Mouse (Mus musculus): ENCODE results near the gene Atf5. TPM values are rescaled to one million over a fixed set of nuclear protein-coding genes. Genes with fewer than 3 reads are reported as not detected.

Atf5 gene
- polyA plus RNA-seq (2015; fragmentation: Nextera tagmentation; extraction: Ambion mirVana): 3.4 and 3.7 TPM in 2 replicates

GRCm38 (mm10) chr7:44816470-44817021, at the start of gene Atf5:
Atf5 (minus strand) TSS chr7:44816658.
- under 1% methylated on average over 51 of the region's 57 CpGs for WGBS
- H3K4me1 ChIP-seq (replicated peaks; ENCODE audit: control insufficient read depth, insufficient read depth, low read length): peaks cover 42% of the 10 kb centered on the region
- peak within 1 kb of the TSS; percentile 91 for H3K9ac ChIP-seq (replicated peaks; ENCODE audit: low read depth, low read length)
- peak within 1 kb of the TSS; percentile 89 for H3K27ac ChIP-seq (ENCODE audit: low read length)
- H3K9me3 ChIP-seq (ENCODE audit: control insufficient read depth, low read length): no peaks in the 10 kb centered on the region
- peak within 1 kb of the TSS; percentile 80 for H3K4me2 ChIP-seq (ENCODE audit: low read length)
- no peaks in the 10 kb centered on the region for H3K36me3 ChIP-seq (ENCODE audit: control insufficient read depth, insufficient read depth)
- peak; percentile 31 for ATAC-seq
- no peaks in the 10 kb centered on the region for H3K27me3 ChIP-seq (replicated peaks; ENCODE audit: control insufficient read depth, insufficient read depth, low read length)
- H3K4me3 ChIP-seq (replicated peaks; ENCODE audit: low read length): peak within 1 kb of the TSS; percentile 88

- ATAC-seq: no peak
- Histone ChIP-seq H3K9me3 (ENCODE audit: control insufficient read depth, low read length) (no peaks in the 10 kb centered on the region), H3K27me3 (replicated peaks; ENCODE audit: control insufficient read depth, insufficient read depth, low read length) (no peaks in the 10 kb centered on the region), H3K27ac (ENCODE audit: low read length) (no peak overlapping the region), H3K4me2 (ENCODE audit: low read length) (no peak overlapping the region), H3K9ac (replicated peaks; ENCODE audit: low read depth, low read length) (no peak overlapping the region), H3K36me3 (ENCODE audit: control insufficient read depth, insufficient read depth) (peaks cover 28% of the 10 kb centered on the region), H3K4me1 (replicated peaks; ENCODE audit: control insufficient read depth, insufficient read depth, low read length) (peaks cover 44% of the 10 kb centered on the region), H3K4me3 (replicated peaks; ENCODE audit: low read length) (no peak overlapping the region)
- 80% methylated on average over 24 of the region's 24 CpGs for WGBS
Observed at GRCm38 (mm10) chr7:44864595-44865542, 48.4 kb upstream of the Atf5 start.

- no peaks in the 10 kb centered on the region for H3K27me3 ChIP-seq (replicated peaks; ENCODE audit: control insufficient read depth, insufficient read depth, low read length)
- ATAC-seq: no peak
- no peak overlapping the region for H3K9ac ChIP-seq (replicated peaks; ENCODE audit: low read depth, low read length)
- no peaks in the 10 kb centered on the region for H3K9me3 ChIP-seq (ENCODE audit: control insufficient read depth, low read length)
- H3K4me2 ChIP-seq (ENCODE audit: low read length): no peak overlapping the region
- no peak overlapping the region for H3K4me3 ChIP-seq (replicated peaks; ENCODE audit: low read length)
- WGBS: 82% methylated on average over 11 of the region's 11 CpGs
- H3K4me1 ChIP-seq (replicated peaks; ENCODE audit: control insufficient read depth, insufficient read depth, low read length): peaks cover 44% of the 10 kb centered on the region
- no peak overlapping the region for H3K27ac ChIP-seq (ENCODE audit: low read length)
- peaks cover 28% of the 10 kb centered on the region for H3K36me3 ChIP-seq (ENCODE audit: control insufficient read depth, insufficient read depth)
Observed at GRCm38 (mm10) chr7:44863982-44864494, 47.6 kb upstream of the Atf5 start.

- H3K4me3 ChIP-seq (replicated peaks; ENCODE audit: low read length): no peak overlapping the region
- H3K9ac ChIP-seq (replicated peaks; ENCODE audit: low read depth, low read length): no peak overlapping the region
- no peak overlapping the region for H3K27ac ChIP-seq (ENCODE audit: low read length)
- 90% methylated on average over 14 of the region's 14 CpGs for WGBS
- no peak for ATAC-seq
- no peak overlapping the region for H3K4me2 ChIP-seq (ENCODE audit: low read length)
- peaks cover 48% of the 10 kb centered on the region for H3K4me1 ChIP-seq (replicated peaks; ENCODE audit: control insufficient read depth, insufficient read depth, low read length)
- no peaks in the 10 kb centered on the region for H3K9me3 ChIP-seq (ENCODE audit: control insufficient read depth, low read length)
- peaks cover 28% of the 10 kb centered on the region for H3K36me3 ChIP-seq (ENCODE audit: control insufficient read depth, insufficient read depth)
- H3K27me3 ChIP-seq (replicated peaks; ENCODE audit: control insufficient read depth, insufficient read depth, low read length): no peaks in the 10 kb centered on the region
Observed at GRCm38 (mm10) chr7:44863210-44863609, 46.8 kb upstream of the Atf5 start.

- peaks cover 48% of the 10 kb centered on the region for H3K4me1 ChIP-seq (replicated peaks; ENCODE audit: control insufficient read depth, insufficient read depth, low read length)
- H3K9me3 ChIP-seq (ENCODE audit: control insufficient read depth, low read length): no peaks in the 10 kb centered on the region
- peaks cover 28% of the 10 kb centered on the region for H3K36me3 ChIP-seq (ENCODE audit: control insufficient read depth, insufficient read depth)
- no peak overlapping the region for H3K4me3 ChIP-seq (replicated peaks; ENCODE audit: low read length)
- no peak for ATAC-seq
- no peaks in the 10 kb centered on the region for H3K27me3 ChIP-seq (replicated peaks; ENCODE audit: control insufficient read depth, insufficient read depth, low read length)
- no peak overlapping the region for H3K9ac ChIP-seq (replicated peaks; ENCODE audit: low read depth, low read length)
- H3K27ac ChIP-seq (ENCODE audit: low read length): no peak overlapping the region
- WGBS: 78% methylated on average over 8 of the region's 8 CpGs
- H3K4me2 ChIP-seq (ENCODE audit: low read length): no peak overlapping the region
Observed at GRCm38 (mm10) chr7:44862434-44862833, 46.0 kb upstream of the Atf5 start.

- H3K27ac ChIP-seq (ENCODE audit: low read length): no peak overlapping the region
- no peaks in the 10 kb centered on the region for H3K9me3 ChIP-seq (ENCODE audit: control insufficient read depth, low read length)
- WGBS: 75% methylated on average over 14 of the region's 14 CpGs
- no peaks in the 10 kb centered on the region for H3K27me3 ChIP-seq (replicated peaks; ENCODE audit: control insufficient read depth, insufficient read depth, low read length)
- no peak for ATAC-seq
- no peak overlapping the region for H3K4me2 ChIP-seq (ENCODE audit: low read length)
- no peak overlapping the region for H3K9ac ChIP-seq (replicated peaks; ENCODE audit: low read depth, low read length)
- H3K4me3 ChIP-seq (replicated peaks; ENCODE audit: low read length): no peak overlapping the region
- H3K36me3 ChIP-seq (ENCODE audit: control insufficient read depth, insufficient read depth): peaks cover 28% of the 10 kb centered on the region
- peaks cover 41% of the 10 kb centered on the region for H3K4me1 ChIP-seq (replicated peaks; ENCODE audit: control insufficient read depth, insufficient read depth, low read length)
Observed at GRCm38 (mm10) chr7:44861429-44861816, 45.0 kb upstream of the Atf5 start.

- no peak overlapping the region for H3K4me3 ChIP-seq (replicated peaks; ENCODE audit: low read length)
- peaks cover 28% of the 10 kb centered on the region for H3K36me3 ChIP-seq (ENCODE audit: control insufficient read depth, insufficient read depth)
- H3K9ac ChIP-seq (replicated peaks; ENCODE audit: low read depth, low read length): no peak overlapping the region
- peaks cover 36% of the 10 kb centered on the region for H3K4me1 ChIP-seq (replicated peaks; ENCODE audit: control insufficient read depth, insufficient read depth, low read length)
- H3K4me2 ChIP-seq (ENCODE audit: low read length): no peak overlapping the region
- peak; percentile 22; the same call in 1 of the 2 replicates for ATAC-seq
- H3K27ac ChIP-seq (ENCODE audit: low read length): peak overlapping the region; percentile 52; the same call in 1 of the 2 replicates
- H3K9me3 ChIP-seq (ENCODE audit: control insufficient read depth, low read length): no peaks in the 10 kb centered on the region
- H3K27me3 ChIP-seq (replicated peaks; ENCODE audit: control insufficient read depth, insufficient read depth, low read length): no peaks in the 10 kb centered on the region
- WGBS: 53% methylated on average over 22 of the region's 22 CpGs
Observed at GRCm38 (mm10) chr7:44860576-44861428, 44.3 kb upstream of the Atf5 start.

GRCm38 (mm10) chr7:44859896-44860295, 43.4 kb upstream of the Atf5 start:
- Histone ChIP-seq H3K27me3 (replicated peaks; ENCODE audit: control insufficient read depth, insufficient read depth, low read length) (no peaks in the 10 kb centered on the region), H3K4me3 (replicated peaks; ENCODE audit: low read length) (no peak overlapping the region), H3K9ac (replicated peaks; ENCODE audit: low read depth, low read length) (no peak overlapping the region), H3K36me3 (ENCODE audit: control insufficient read depth, insufficient read depth) (peaks cover 23% of the 10 kb centered on the region), H3K4me1 (replicated peaks; ENCODE audit: control insufficient read depth, insufficient read depth, low read length) (peaks cover 31% of the 10 kb centered on the region), H3K4me2 (ENCODE audit: low read length) (no peak overlapping the region), H3K27ac (ENCODE audit: low read length) (no peak overlapping the region), H3K9me3 (ENCODE audit: control insufficient read depth, low read length) (no peaks in the 10 kb centered on the region)
- 91% methylated on average over 11 of the region's 11 CpGs for WGBS
- ATAC-seq: no peak

Measured in forebrain, embryonic 16.5 days (tissue).